Mouse (Mus musculus): Measurements from ENCODE around the gene AU018091.
"Not testable (repeated sequence)": the region's sequence is repeated elsewhere in the genome, so short reads cannot be mapped to it uniquely, and the experiment has no call there.

The AU018091 gene

DNA sequence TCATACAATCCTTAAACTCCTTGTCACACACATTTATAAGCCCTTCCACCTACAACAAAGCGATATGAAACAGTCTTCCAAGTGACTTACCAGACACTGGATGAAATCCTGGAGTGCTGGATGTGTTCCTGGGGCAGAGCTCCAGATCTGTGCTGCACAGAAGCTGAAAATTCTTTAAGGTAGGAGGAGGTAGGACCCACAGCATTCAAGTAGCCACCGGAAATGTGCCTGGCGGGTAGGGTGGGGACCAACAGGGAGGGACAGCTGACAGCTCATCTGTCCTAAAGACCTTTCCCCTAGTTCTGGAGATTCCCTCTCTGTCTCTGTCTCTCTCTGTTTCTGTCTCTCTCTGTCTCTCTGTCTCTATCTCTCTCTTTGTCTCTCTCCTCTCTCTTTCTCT, at the start of gene AU018091:
AU018091 (minus strand) TSS at position 279 of the 400 bp plus-strand sequence.
- DNase-seq: no peak

DNA sequence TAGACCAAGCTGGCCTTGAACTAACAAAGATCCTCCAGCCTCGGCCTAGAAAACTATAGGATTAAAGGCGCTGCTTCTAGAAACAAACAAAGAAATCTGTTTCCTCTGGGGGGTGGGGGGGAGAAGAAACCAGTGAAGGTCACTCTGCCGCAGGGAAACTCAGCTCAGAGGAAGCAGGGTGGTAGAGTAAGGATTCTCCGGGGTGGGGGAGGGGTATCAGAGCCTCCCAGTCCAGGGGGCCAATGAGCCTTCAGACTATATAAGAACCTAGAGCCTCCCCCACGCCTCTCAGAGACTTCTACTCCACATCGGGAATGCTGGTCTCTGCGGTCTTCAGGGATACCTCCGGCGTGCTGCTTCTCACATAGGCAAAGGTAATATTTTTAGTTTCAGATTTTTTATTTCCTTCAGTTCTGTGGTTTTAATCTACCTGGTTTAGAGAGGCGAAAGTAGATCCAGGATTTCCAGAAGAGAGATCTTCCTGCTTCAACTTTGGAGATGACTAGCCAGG, 48.6 kb upstream of the AU018091 start:
- DNase-seq: no peak

DNA sequence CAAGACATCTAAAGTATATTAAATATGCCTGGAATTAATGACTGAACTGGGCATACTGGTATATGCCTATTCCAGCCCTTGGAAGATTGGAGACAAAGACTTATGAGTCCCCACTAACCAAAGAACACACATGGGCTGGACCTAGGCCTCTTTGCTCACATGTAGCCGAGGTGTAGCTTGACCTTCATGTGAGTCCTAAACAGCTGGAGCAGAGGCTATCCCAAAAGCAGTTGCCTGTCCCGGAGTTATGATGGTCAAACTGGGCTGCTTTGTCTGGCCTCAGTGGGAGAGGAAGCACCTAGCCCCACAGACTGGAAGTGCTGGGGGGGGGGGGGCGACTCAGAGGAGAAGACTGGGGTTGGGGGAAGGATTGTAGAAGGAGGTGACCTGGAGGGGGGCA, 47.3 kb upstream of the AU018091 start:
- DNase-seq: no peak

DNA sequence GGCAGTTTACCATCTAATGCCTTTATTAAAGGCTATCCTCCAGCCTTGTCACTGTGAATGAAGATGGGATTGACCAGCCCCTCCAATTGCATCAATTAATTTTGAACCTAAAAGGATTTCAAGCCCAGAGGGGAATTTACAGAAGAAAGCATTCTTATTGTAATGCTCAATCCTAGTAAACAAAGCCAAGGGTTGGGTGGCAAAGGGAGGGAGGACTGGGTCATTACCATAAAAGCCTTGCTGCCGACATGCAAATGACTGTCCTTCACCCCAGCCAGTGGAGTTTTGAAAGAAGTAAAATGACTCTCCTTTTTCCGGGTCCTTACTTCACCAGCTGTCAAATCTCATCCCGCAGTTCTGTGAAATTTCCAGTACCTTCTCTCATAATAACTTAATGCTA, 44.6 kb upstream of the AU018091 start:
- DNase-seq: no peak

DNA sequence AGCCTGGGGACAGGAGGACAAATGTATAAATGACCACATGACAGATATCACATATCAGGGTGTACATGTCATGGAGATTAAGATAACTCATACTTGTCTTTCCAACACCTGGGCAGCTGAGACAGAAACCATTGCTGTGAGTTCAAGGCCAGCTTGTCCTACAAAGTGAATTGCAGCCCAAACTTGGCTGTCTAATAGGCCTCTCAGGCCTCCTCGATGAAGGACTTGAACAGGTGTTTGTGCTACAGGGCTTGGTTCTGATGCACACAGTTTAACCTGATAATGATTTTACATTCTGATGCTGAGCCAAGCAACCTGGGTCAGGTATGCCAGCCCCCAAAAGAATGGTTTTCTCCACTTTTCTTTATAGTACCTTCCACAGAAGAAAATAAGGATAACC, 44.2 kb upstream of the AU018091 start:
- DNase-seq: no peak

DNA sequence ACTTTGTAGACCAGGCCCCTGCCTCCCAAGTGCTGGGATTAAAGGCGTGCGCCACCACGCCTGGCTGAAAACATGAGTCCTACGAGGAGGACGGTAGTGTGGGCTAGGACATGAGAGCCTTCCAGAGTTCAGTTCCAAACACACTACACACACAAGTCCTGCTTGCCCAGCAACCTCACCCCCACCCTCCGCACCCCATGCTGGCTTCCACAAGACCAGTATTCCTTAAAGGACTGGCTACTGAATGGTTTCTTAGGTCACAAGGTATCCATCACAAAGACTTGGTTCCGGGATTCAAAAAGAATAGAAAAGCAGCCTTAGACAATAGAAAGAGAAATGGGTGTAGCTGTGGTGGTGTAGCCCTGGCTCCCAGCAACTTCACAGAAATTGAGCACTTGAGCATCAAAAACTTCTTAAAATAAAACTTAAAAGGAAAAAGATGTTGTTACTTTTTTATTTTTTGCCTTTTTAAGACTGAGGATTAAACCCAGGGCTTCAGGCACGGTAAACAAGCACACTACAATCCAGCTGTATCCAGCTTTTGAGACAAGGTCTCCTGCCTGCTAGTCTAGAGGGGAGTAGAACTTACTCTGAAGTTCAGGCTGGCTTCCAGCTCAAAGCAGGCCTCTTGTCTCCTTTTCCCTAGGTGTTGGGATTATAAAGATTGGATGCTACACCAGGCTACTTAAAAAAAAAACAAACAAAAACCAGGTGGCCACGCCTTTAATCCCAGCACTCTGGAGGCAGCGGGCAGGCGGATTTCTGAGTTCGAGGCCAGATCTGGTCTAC, 43.2 kb upstream of the AU018091 start:
- DNase-seq: no peak

DNA sequence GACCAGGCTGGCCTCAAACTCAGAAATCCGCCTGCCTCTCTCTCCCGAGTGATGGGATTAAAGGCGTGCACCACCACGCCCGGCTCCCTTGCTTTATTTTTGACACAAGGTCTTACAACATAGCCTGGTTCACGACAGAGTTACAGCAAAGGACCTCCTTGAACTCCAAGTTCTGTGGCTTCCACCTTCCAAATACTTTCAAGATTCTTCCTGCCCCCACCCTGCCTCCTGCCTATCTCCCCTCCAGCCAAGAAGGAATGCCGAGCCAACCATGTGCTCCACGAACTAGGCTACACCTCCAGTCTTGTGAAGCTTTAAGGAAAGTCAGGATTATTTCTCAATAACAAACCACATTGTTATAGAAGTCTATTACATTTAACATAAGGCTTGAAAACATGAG, 42.5 kb upstream of the AU018091 start:
- no peak for DNase-seq

DNA sequence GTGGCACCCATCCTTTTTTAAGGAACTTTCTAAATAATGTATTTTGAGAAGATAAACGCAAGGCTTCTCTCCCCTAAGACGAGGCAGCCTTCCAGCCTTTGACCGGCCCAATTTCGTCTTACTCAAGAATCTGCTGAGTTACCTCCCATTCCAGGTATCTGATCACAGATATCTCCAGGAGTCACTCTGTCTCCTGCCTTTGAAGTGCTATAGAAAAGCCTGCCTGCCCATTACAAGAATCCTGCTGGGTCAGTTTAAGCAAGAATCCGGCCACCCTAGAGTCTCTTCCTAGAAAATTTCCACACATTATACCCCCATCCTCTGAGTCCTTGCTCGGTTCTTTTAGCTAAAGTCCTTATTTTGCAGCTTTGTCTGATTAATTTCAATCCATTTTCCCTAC, 41.6 kb upstream of the AU018091 start:
- DNase-seq: no peak

DNA sequence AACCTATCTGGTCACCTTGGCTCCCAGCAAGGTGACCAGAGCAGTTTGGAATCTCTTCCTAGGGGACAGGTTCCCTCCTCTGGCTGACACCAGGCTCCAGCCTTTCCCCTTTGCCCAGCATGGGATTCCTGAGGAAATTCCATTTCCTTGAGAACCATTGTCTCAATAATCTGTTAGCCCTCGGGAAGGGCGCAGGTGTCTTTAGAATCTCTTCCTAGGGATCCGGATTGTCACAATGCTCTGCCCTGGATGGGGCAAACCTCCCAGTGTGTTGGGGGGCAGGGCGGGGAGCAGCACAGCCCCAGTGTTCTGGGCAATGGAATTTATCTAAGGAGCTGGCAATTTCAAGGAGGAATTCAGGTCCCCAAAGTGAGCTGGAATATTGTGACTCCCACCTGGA, 37.5 kb upstream of the AU018091 start:
- no peak for DNase-seq

DNA sequence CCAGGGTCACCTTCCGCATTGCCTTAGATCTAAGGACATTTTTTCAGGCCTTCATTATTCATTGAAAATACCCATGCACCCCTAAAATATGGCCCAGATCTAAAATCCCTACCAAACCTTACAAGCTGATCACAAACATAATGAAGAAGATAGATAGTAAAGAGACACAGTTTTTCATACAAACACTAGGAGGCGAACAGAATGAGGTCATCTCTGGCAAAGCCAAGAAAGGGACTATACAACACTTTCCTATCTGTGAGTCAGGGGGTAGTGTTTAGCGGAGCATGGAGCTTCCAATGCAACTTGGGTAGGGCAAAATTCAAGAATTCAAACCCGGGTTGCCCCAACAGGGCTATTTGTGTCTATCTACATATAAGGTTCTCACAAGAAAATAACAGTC, 35.6 kb upstream of the AU018091 start:
- DNase-seq: no peak

DNA sequence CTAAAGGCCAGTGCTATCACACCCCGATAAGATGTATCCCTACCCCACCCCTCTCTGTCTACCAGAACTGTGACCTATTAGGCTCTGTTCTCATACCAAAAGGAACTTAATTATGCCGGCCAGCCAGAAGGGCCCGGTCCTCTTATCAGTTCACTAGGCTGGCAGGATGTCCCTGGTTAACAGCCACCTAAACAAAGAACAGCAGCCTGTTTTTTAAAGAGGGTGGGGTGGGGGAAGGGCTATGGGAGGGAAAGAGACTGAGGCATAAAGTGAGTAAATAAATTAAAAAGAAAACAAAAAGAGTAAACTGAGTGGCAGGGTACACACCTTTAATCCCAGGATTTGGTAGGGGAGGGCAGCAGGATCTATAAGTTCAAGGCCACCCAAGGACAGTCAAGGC, 34.9 kb upstream of the AU018091 start:
- DNase-seq: no peak

DNA sequence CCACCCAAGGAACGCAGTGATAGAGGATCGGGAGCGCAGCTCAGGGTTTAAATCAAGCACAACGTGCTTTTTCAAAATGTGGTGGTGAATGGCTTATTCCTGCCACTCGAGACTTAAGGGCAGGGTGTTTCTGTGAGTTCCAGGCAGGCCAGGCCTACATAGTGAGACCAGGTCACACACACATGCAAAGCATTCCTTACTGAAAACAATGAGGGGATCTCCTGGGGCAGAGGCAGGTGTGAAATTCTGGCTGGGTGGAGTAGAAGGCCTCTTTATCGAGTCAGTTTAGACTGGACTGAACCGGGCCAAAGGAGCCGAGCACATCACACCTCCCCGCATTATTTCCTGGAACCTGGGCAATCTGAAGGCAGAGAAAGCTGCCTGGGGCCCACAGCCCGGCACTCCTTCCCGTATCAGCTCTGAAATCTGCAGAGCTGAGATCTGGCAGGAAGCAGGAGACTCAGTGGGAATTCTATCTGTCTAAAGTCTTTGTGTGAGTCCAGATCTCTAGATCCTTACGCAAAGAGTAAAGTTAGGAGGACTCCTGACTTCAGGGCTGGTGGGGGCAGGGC, 32.2 kb upstream of the AU018091 start:
- DNase-seq: no peak

DNA sequence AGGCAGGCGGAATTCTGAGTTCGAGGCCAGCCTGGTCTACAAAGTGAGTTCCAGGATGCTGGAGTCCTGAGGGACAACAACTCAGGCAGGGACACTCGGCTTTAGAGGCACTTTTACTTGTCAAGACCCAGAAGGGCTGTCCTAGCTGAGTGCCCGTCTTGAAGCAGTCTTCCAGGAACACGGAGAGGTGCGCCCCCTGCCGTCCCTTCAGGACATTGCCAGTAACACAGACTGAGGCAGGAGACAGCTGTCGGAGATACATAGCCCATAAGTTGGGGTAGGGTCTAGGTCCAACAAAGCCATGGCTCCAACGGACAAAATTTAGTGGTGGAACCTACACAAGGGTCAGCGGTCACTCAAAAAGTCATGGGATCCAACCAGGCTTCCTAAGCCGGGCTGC, 29.9 kb upstream of the AU018091 start:
- no peak for DNase-seq

DNA sequence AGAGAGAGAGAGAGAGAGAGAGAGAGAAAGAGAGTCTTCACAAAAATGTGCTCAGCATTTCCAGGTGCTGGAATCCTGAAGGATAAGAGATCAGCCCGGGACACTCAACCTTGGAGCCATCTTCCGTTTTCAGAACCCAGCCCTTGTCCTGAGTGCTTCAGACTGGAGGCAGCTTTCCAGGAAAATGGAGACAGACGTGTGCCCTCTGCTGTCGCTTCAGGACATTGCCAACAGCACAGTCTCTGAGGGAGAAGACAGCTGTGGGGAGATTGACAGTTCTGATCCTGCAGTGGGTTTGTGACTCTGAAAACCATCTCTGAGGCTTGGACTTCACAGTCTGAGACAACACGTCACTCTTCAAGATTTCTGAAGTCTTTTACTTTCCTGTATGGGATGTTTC, 26.8 kb upstream of the AU018091 start:
- DNase-seq: no peak

DNA sequence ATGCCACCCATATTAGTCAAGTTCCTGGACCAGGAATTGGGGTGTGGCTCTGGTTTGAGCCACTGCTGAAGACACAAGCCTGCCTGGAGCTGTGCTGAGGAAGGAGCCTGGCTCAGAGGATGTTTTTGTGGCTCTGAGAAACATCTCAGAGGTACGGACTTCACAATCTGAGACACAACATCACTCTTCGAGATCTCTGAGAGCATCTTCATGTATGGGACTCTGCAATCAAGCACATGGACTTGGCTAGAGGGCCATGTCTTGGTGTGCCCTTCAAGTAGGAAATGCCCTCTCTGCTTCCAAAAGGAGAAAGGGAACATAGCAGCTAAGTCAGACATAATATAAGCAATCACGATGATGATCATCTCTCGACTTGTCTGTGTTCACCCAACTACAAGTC, 25.5 kb upstream of the AU018091 start:
- no peak for DNase-seq

DNA sequence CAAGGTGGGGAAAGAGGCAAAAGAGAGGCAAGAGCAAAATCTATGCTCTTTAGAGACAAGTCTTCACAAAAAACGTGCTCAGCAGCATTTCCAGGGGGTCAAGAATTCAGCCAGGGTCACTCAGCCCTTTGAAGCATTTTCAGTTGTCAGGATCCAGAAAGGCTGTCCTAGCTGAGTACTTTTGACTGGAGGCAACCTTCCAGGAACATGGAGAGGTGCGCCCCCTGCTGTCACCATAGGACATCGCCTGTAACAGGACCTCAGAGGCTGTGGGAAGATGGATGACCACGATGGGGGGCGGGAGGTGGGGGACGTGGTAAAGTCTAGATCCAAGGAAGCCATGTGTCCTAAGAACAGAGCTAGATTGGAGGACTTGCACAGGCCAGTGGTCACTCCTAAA, 24.9 kb upstream of the AU018091 start:
- DNase-seq: peak; percentile 16 to 34

DNA sequence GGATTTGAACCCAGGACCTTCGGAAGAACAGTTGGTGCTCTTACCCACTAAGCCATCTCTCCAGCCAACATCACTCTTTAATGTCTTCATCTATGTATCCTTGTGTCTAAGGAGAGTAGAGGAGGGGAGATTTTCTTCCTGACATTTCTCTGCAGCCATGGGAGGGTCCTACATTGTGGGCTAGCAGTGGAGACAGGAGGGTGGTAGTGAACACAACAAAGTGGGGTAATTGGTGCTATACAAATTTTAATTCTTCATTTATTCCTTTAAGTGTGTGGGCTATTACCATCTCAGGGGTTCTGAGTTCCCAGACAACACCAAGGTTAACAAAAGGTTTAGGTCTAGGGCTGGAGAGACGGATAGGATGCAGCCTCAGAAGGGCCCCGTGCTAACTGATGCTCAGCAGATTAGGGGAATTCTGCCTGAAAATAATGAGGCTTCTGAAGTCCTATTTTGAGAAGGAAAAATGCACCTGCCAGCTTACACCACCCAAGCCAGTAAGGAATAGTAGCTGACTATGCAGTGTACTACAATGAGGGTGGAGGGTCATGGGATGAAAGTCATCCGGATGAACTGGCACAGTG, 24.1 kb upstream of the AU018091 start:
- DNase-seq: no peak

DNA sequence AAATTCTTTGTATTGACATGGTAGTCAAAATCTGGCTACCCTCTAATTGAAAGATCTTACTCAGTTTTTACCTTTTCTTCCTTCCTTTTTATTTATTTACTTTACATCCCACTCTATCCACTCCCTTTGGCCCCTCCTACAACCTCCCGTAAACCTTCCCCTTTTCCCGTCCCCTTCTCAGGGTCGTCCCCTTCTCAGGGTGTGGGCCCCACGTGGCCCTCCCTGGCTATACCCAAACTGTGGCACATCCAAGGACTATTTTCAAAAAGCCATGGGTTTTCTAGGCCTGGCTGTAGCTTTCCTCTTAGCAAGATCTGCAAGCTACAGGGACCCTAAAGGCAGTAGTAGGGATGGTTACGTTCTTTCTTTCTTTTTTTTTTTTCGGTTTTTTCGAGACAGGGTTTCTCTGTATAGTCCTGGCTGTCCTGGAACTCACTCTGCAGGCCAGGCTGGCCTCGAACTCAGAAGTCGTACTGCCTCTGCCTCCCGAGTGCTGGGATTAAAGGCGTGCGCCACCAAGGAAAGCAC, 23.0 kb upstream of the AU018091 start:
- no peak for DNase-seq

DNA sequence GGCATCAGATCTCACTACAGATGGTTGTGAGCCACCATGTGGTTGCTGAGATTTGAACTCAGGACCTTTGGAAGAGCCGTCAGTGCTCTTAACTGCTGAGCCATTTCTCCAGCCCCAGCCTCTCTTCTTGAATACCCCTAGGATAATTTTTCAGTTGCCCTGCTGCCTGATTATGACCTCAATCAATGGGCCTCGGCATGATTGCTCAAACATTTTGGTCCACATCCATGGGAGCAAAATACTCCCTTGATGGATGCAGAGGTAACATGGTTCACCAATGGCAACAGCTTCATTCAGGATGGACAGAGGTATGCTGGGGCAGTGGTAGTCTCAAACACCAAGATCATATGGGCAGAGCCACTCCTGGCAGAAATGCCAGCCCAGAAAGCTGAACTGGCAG, 17.7 kb upstream of the AU018091 start:
- not testable (repeated sequence) for DNase-seq

DNA sequence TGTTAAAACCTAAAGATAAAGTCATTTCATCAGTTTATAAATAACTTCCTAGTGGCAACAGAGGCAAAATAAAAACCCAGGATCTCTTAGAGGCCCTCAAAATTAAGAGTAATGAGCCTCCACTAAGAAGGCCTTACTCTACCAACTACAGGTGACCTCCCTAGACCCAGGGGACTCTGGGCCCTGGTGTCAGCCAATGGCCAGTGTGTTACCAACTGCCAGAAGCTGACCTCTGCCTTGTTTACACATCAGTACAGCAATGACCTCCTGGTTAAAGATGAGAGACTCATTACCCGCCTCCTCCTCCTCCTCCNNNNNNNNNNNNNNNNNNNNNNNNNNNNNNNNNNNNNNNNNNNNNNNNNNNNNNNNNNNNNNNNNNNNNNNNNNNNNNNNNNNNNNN, 17.1 kb upstream of the AU018091 start:
- no peak for DNase-seq

DNA sequence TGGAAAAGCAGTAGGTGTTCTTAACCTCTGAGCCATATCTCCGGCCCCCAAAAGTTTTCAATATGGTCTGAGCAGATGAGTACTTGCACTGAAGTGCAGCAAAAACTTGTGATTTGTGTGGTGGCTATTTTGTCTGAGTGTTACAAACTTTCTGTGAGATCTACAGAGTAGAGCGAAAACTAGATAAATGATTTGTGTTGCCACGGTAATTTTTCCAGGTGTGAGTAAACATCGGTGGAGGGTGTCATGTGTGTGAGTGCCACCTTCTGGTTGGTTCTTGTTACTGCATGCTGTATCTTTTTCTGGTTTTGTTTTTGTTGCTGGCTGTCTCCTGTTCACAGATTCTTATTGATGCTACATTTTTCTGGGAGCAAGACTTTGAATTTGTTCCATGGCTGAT, 15.4 kb upstream of the AU018091 start:
- DNase-seq: no peak

DNA sequence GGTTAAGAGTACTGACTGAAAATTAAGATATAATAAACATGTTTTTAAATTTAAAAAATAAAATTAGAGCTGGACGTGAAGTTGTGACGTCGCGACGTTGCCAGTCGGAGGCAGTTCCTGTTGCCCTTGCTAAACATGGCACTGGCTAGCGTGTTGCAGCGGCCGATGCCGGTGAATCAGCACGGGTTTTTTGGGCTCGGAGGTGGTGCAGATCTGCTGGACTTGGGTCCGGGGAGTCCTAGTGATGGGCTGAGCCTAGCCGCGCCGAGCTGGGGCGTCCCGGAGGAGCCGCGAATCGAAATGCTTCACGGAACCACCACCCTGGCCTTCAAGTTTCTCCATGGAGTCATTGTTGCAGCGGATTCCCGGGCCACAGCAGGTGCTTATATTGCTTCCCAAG, 12.0 kb upstream of the AU018091 start:
- DNase-seq: not testable (repeated sequence)

DNA sequence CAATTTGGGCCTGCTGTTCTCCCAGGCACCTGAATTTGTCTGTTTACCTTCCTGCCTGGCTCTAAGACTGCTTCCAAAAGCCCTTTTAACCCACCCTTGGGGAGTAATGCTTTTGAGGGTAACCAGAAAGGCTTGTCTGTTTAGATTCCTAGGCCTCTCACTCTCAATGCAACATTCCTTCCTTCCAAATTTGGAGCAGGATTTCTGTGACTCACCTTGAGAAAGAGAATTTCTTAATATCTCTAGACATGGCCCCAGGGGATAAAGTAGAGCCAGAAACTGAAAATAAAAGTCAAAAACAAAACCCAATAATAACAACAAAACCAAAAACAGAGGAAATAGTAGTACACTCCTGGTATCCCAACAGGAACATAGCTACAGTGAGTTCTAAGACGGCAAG, 707 bp downstream of the AU018091 start:
- DNase-seq: no peak

DNA sequence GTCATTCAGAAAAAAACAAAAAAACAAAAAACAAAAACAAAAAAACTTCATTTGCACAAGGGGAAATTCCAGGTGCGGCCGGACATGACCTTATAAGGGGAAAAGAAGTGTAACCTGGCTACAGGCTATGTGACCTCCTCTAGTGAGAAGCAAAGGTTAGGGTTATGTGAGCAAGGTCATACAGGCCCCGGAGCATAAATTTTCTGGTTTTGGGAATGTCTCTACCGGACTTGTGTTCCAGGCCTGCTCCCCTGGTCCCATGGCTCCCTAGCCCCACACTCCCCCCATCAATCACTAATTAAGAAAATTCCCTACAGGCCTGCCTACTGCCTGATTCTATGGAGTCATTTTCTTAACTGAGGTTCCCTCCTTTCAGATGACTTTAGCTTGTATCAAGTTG, 2.7 kb downstream of the AU018091 start:
- DNase-seq: no peak
